Mouse (Mus musculus) adrenal gland, postnatal 10 days (tissue): ENCODE results near the gene Asdurf. TPM values are rescaled to one million over a fixed set of nuclear protein-coding genes. Genes with fewer than 3 reads are reported as not detected.
"Not testable (repeated sequence)": the region's sequence is repeated elsewhere in the genome, so short reads cannot be mapped to it uniquely, and the experiment has no call there.

Experiments
- DNase-seq: peaks from one replicate; pipeline ENCODE4 v3.0.0; 2021; ENCODE audit warnings: mixed read lengths
- long read RNA-seq, 2 experiments: library from polyadenylated mRNA; stranded (forward); transcript quantifications; one replicate each; pipeline ENCODE4 v2.0.0; 2021
- total RNA-seq, 2 experiments: library from RNA; stranded (reverse); gene quantifications; 2 replicates each; pipeline ENCODE4 v1.2.3; 2021

The Asdurf gene
- 1 to 10 TPM in 1 of 2 experiments, not detected in 1; 3.4 TPM for total RNA-seq
- long read RNA-seq, experiment 1, partial matches to known transcripts = 0 of 3 reads
- long read RNA-seq, experiment 1, other reads (novel, unspliced or antisense) = 0 of 3 reads
- long read RNA-seq, experiment 2, partial matches to known transcripts = 0 of 1 reads
- long read RNA-seq, experiment 2, other reads (novel, unspliced or antisense) = 0 of 1 reads

DNA sequence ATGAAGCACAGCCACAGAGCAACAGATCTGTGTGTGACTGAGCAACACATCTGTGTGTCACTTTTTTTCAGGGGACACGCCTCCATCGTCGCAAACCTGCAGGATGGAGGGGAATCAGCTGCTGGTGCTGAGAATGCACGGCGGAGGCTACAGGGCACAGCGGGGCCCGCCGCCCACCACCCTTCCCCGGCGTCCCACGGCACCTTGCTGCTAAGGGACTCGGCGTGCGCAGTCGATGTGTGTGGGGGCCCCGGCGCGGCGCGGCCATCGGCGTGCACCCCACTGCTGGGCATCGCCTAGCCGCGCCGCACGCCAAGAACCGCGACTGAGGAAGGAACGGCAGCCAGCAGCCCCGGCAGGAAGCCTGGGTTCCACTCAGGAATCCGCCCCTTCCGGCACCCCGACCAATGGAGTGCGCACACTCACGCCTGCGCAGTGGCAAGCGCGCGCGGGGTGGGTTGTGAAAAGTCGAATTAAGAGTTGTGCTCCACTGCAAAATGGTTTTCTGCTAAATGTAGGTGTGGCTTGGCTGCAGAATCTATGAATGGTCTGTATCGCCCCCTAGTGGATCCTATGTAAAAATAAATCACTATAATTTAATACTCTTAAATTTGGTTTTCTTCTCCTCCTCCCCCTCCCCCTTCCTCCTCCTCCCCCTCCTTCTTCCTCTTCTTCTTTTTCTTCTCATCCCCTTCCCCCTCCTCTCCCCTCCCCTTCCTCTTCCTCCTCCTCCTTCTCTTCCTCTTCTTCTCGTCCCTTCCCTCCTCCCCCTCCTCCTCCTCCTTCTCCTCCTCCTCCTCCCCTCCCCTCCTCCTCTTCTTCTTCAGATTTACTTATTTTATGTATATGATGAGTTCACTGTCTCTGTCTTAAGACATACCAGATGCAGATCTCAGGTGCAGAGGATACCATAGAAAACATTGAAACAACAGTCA lies at the start of gene Asdurf, which contains the start of the genes Gm28551 and Asnsd1:
TSS of gene Asdurf (minus strand) at position 293 of the 935 bp plus-strand sequence.
TSS of gene Gm28551 (minus strand) at position 341 of the 935 bp plus-strand sequence.
TSS of gene Asnsd1 (minus strand) at position 426 of the 935 bp plus-strand sequence.
- DNase-seq = peak; percentile 99

GRCm38 (mm10) chr1:53393936-53394760 lies 41.7 kb upstream of the Asdurf start:
- DNase-seq = peak; percentile 42

DNA sequence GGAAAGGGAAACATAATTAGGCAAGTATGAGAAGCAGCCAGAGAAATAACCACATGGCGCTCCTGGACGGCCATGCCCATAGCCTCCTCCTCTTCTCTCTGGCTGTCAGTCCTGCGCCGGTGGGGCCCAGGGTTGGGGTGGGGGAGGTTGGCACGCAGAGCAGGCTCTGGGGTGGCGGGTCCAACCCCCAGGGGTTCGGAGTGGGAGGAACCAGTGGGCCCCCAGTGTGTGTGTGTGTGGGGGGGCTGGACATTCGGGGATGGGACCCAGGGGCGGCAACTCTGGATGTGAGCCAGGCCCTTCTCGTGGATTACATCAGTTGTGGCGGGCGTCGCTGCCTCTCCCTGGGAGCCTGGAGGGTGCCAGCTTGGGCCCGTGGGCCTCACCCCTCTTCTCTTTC lies 36.3 kb upstream of the Asdurf start:
- no peak for DNase-seq

- DNase-seq = no peak
Measured at GRCm38 (mm10) chr1:53384085-53384688, 31.8 kb upstream of the Asdurf start.

GRCm38 (mm10) chr1:53377731-53378130 lies 25.3 kb upstream of the Asdurf start:
- DNase-seq = no peak

DNA sequence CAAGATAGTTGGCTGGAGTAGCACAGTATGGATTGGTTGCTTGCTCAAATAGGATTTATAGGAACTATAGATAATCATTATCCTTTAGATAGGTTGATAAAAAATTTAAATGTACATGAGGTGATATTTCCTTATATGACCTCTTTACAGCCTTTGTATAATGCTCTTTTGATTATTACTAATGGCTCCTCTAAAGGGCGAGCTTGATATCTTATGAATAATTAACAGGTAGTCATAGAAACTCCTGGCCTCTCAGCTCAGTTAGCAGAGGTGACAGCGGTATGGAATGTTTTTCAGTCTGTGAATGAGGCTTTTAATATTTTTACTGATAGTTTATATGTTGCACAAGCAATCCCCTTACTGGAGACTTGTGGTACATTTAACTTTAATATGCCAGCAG lies 23.5 kb upstream of the Asdurf start:
- not testable (repeated sequence) for DNase-seq

GRCm38 (mm10) chr1:53358988-53359387 lies 6.6 kb upstream of the Asdurf start:
- DNase-seq = no peak

DNA sequence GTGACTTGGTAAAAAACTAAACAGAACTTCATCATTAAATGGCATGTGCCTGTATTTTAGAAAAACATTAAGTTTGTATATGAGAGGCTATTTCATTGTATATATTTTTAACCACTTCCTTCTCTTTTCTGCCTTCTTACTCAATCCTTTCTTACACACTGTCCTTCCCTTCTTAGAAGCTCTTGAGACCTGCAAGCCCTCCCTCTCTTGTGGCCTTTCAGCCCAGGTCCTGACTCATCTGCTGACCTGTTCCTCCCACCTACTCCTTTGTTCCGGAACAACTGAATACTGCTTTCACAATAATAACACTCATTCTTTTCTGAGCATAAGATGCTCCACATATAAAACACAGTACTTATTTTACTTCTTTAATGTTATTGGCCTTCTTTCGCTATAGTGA lies 11.3 kb downstream of the Asdurf start:
- DNase-seq = no peak

GRCm38 (mm10) chr1:53337403-53337802 lies 15.0 kb downstream of the Asdurf start:
- not testable (repeated sequence) for DNase-seq

GRCm38 (mm10) chr1:53335465-53335864 lies 17.0 kb downstream of the Asdurf start:
- no peak for DNase-seq

GRCm38 (mm10) chr1:53333527-53333926 lies 18.9 kb downstream of the Asdurf start:
- DNase-seq = not testable (repeated sequence)

DNA sequence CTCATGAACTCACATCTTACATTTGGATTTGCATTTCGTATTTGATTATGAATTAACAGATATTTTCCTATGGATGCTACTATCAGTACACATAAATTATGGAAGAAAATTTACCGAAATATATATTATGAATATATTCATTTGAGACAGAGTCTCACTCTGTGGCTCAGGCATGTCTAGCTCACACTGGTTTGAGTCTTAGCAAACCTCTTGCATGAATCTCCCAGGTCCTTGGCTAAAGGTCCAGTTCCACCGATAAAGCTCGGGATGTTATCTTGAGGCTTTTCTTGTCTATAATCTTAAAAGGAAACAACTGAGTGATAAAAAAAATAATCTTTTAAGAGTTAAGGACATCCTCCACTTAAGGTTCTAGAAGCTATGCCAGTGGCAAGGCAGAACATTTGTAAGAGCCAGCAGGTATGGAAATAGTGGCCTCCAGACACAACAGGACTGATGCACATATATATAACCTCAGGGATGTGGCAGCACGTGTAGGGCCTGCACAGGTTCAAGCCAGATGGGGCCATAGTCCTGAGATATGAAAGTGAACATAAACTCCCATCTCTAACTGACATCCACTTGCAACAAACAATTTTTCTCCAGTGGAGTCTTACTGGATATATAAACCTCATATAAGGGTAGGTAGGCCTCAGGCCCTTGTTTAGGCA lies 27.5 kb downstream of the Asdurf start:
- DNase-seq = no peak

DNA sequence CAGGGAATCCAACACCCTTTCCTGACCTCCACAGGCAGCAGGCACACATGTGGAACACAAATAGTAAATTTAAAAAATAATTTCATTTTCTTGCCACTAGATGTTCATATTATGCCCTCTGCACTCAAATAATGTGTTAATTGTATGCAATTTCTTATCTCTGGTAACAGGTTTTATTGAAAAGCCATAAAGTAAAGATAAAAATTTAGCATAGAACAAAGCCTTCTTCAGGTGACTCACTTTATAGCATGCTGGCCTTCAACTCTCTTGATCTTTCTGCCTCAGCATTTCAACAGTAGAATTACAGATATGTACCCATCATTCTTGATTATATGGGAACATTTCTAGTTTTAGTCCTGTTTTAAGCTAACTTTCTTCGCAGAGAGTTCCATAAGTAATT lies 28.1 kb downstream of the Asdurf start:
- DNase-seq = no peak

DNA sequence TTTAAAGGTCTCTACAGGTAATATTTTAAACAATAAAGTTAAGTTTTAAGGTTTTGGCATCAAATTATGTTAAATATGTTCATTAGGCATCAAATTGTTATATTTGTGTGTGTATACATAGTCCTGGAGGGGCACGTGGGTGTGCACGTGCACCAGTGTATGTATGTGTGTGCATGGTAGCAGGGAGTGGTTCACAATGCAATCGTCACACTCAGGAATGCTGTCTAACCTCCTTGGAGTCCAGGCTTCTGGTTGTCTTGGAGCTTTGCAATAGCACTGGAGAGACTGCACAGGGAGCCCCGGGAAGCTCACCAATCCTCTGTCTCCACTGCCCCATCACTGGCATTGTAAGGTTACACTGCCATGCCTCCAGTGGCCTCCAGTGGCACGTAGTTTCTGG lies 29.2 kb downstream of the Asdurf start:
- no peak for DNase-seq

DNA sequence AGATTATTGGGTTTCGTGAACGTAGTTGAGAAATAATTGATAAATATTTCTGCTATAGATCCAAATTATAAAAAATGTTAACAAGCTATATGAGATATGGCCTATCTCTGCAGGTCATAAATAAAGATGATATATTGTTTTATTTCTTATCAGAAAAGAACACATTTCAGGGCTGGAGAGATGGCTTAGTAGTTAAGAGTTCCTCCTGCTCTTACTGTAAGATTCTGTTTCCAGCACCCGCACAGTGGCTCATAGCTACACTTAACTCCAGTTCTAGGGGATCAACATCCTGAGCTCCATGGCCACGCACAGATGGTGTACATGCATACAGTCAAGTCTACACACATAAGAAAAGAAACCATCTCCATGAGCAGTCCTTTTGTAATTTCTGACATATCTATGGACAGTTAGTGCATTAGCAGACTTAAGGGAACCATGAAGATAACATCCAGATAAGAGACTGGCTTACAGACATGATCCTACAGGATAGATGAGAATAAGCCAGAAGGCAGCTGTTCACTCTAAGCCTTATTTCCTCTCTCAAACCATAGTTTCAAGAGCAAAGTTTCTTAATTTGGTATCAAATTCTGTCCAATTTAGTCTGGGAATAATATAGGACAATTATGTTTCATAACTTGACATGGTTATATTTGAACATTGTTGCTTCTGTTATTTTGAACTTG lies 30.6 kb downstream of the Asdurf start:
- DNase-seq = no peak

GRCm38 (mm10) chr1:53312989-53313967 lies 39.1 kb downstream of the Asdurf start, which contains the start of gene Osgepl1:
TSS of gene Osgepl1 (plus strand) at chr1:53313624.
- peak; percentile 91 for DNase-seq

DNA sequence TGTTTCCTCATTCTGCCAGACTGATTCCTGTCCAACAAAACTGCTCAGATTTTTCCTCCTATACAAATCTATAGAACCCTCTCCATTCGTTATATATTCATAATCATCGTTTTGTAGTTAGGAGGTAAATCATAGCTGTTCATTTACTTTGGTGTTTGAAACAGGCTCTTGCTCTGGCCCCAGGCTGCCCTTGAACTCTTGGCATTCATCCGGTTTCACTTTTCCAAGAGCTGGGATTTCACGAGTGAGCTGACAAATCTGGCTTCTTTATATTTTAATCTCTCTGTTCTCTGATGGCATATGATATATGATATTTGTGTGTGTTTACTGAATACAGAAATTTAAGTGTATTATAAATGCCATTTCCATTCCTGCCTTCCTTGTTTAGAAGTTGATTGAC lies 51.9 kb downstream of the Asdurf start:
- DNase-seq = peak; percentile 30
